Mouse (Mus musculus) midbrain, postnatal 0 days (tissue): ENCODE measurements at regions not wholly inside any gene's neighbourhood (a gene's known extent, or its start where the extent isn't known, plus 50 kb on each side); places are given as distances from the start of the nearest gene placed in this dataset.

Source experiments
- ATAC-seq: fragments of 200-750 bp; cut with Nextera tagmentation; 2 replicates; pipeline ENCODE4 v1.8.0; 2017; ENCODE audit warnings: moderate number of reproducible peaks, mild to moderate bottlenecking, moderate TSS enrichment, moderate library complexity; ENCODE audit not compliant: low FRiP score
- DNase-seq: peaks from one replicate; pipeline ENCODE4 v3.0.0-alpha.2; 2015; ENCODE audit warnings: low spot score
- H3K27ac ChIP-seq: fragments of 300-500 bp; sonication (generic); 2 replicates; pipeline ENCODE4 v1.5.1; 2014; ENCODE audit warnings: low read depth, mild to moderate bottlenecking, low read length, mixed read lengths
- H3K27me3 ChIP-seq: fragments of 300-500 bp; sonication (generic); 2 replicates; pipeline ENCODE4 v1.6.1; 2014; ENCODE audit warnings: low read length, control low read depth, mixed read lengths; ENCODE audit not compliant: insufficient read depth
- H3K36me3 ChIP-seq: fragments of 300-500 bp; sonication (generic); 2 replicates; pipeline ENCODE4 v1.6.1; 2014; ENCODE audit warnings: low read length, control low read depth, mixed read lengths; ENCODE audit not compliant: insufficient read depth
- H3K4me1 ChIP-seq: fragments of 300-500 bp; sonication (generic); 2 replicates; pipeline ENCODE4 v1.6.1; 2014; ENCODE audit warnings: mild to moderate bottlenecking, control low read depth, antibody characterized with exemption, low read length, mixed read lengths; ENCODE audit not compliant: insufficient read depth
- H3K4me2 ChIP-seq: fragments of 300-500 bp; sonication (generic); 2 replicates; pipeline ENCODE4 v1.6.1; 2014; ENCODE audit warnings: low read depth, mild to moderate bottlenecking, low read length, mixed read lengths; ENCODE audit not compliant: poor library complexity, severe bottlenecking
- H3K4me3 ChIP-seq: fragments of 300-500 bp; sonication (generic); 2 replicates; pipeline ENCODE4 v1.5.1; 2014; ENCODE audit warnings: low read depth, mild to moderate bottlenecking, low read length, moderate library complexity
- H3K9ac ChIP-seq: fragments of 300-500 bp; sonication (generic); replicated peaks from 2 replicates; pipeline ENCODE4 v1.6.1; 2014; ENCODE audit warnings: mild to moderate bottlenecking, low read length, moderate library complexity, mixed read lengths; ENCODE audit not compliant: poor library complexity, severe bottlenecking
- H3K9me3 ChIP-seq: fragments of 300-500 bp; sonication (generic); 2 replicates; pipeline ENCODE4 v1.6.1; 2016; ENCODE audit warnings: low read length, control low read depth
- CTCF ChIP-seq: IDR thresholded peaks from 2 replicates; pipeline ENCODE4 v1.5.1; 2016; ENCODE audit warnings: antibody characterized with exemption, mild to moderate bottlenecking
- WGBS: fragments of 180-500 bp; shearing (Covaris S2); extraction: QIAGEN DNeasy Blood & Tissue Kit; methylation state at CpG from one replicate; pipeline ENCODE4 v1.1.7; 2014; 5-methylcytosine and 5-hydroxymethylcytosine counted together

GRCm38 (mm10) chr11:31751274-31751673 lies 79.6 kb upstream of the Bod1 start:
- peaks cover 18% of the 10 kb centered on the region for H3K4me1 ChIP-seq
- H3K4me2 ChIP-seq = no peak overlapping the region
- no peak for TF ChIP-seq CTCF
- H3K4me3 ChIP-seq = no peak overlapping the region
- no peak for ATAC-seq
- H3K9ac ChIP-seq = no peak overlapping the region
- H3K9me3 ChIP-seq = no peaks in the 10 kb centered on the region
- no peak for DNase-seq
- H3K36me3 ChIP-seq = no peaks in the 10 kb centered on the region
- 86% methylated on average over 1 of the region's 1 CpGs for WGBS
- no peaks in the 10 kb centered on the region for H3K27me3 ChIP-seq
- no peak overlapping the region for H3K27ac ChIP-seq

GRCm38 (mm10) chr11:31753211-31753610 lies 81.5 kb upstream of the Bod1 start:
- TF ChIP-seq CTCF = no peak
- Histone ChIP-seq H3K4me2 (no peak overlapping the region), H3K9ac (no peak overlapping the region), H3K4me3 (no peak overlapping the region), H3K27ac (peak overlapping the region; percentile 83), H3K4me1 (peaks cover 19% of the 10 kb centered on the region), H3K27me3 (no peaks in the 10 kb centered on the region), H3K36me3 (no peaks in the 10 kb centered on the region), H3K9me3 (no peaks in the 10 kb centered on the region)
- DNase-seq = no peak
- ATAC-seq = peak; percentile 28; the same call in 1 of the 2 replicates
- 95% methylated on average over 3 of the region's 3 CpGs for WGBS

- no peak for TF ChIP-seq CTCF
- no peaks in the 10 kb centered on the region for H3K27me3 ChIP-seq
- H3K36me3 ChIP-seq = no peaks in the 10 kb centered on the region
- H3K9ac ChIP-seq = no peak overlapping the region
- WGBS = 38% methylated on average over 5 of the region's 5 CpGs
- H3K4me3 ChIP-seq = no peak overlapping the region
- H3K4me1 ChIP-seq = peaks cover 19% of the 10 kb centered on the region
- H3K4me2 ChIP-seq = no peak overlapping the region
- DNase-seq (peak; percentile 75), ATAC-seq (peak; percentile 87)
- peak overlapping the region; percentile 83 for H3K27ac ChIP-seq
- H3K9me3 ChIP-seq = no peaks in the 10 kb centered on the region
These were observed 82.1 kb upstream of the Bod1 start for GRCm38 (mm10) chr11:31753711-31754161.

GRCm38 (mm10) chr11:31754416-31754815 lies 82.7 kb upstream of the Bod1 start:
- no peak for TF ChIP-seq CTCF
- no peaks in the 10 kb centered on the region for H3K27me3 ChIP-seq
- DNase-seq (no peak), ATAC-seq (no peak)
- H3K9ac ChIP-seq = no peak overlapping the region
- 43% methylated on average over 4 of the region's 4 CpGs for WGBS
- no peaks in the 10 kb centered on the region for H3K9me3 ChIP-seq
- H3K27ac ChIP-seq = peak overlapping the region; percentile 83
- H3K36me3 ChIP-seq = no peaks in the 10 kb centered on the region
- peaks cover 25% of the 10 kb centered on the region for H3K4me1 ChIP-seq
- no peak overlapping the region for H3K4me2 ChIP-seq
- no peak overlapping the region for H3K4me3 ChIP-seq

- 17% methylated on average over 3 of the region's 3 CpGs for WGBS
- H3K36me3 ChIP-seq = no peaks in the 10 kb centered on the region
- H3K4me3 ChIP-seq = no peak overlapping the region
- ATAC-seq (no peak), DNase-seq (peak; percentile 47)
- peaks cover 32% of the 10 kb centered on the region for H3K4me1 ChIP-seq
- H3K4me2 ChIP-seq = no peak overlapping the region
- no peaks in the 10 kb centered on the region for H3K9me3 ChIP-seq
- no peaks in the 10 kb centered on the region for H3K27me3 ChIP-seq
- H3K9ac ChIP-seq = no peak overlapping the region
- no peak overlapping the region for H3K27ac ChIP-seq
- TF ChIP-seq CTCF = no peak
These were observed 84.2 kb upstream of the Bod1 start for GRCm38 (mm10) chr11:31755858-31756257.

GRCm38 (mm10) chr11:31756355-31757145 lies 84.9 kb upstream of the Bod1 start:
- WGBS = 87% methylated on average over 10 of the region's 10 CpGs
- H3K4me3 ChIP-seq = no peak overlapping the region
- H3K9ac ChIP-seq = no peak overlapping the region
- H3K9me3 ChIP-seq = no peaks in the 10 kb centered on the region
- H3K4me2 ChIP-seq = no peak overlapping the region
- TF ChIP-seq CTCF = no peak
- ATAC-seq (no peak), DNase-seq (no peak)
- H3K27me3 ChIP-seq = no peaks in the 10 kb centered on the region
- no peak overlapping the region for H3K27ac ChIP-seq
- no peaks in the 10 kb centered on the region for H3K36me3 ChIP-seq
- peaks cover 32% of the 10 kb centered on the region for H3K4me1 ChIP-seq
